ENCODE assay signal across 14 mouse cellular contexts in genomic region chr13:55392933-55393332, GRCm38 (mm10). TPM values are rescaled to one million over a fixed set of nuclear protein-coding genes. Genes with fewer than 3 reads are reported as not detected.
DNase-seq lines count a peak whose midpoint lies in the region; ATAC-seq and TF ChIP-seq lines count a peak whose summit lies in the region.
"Had no signal": no experiment of that assay in that cellular context is flagged by ENCODE, and none has a peak within 500 bp of the region (broad histone marks: within the 10 kb centered on the region; RNA-seq: fewer than 3 reads in every experiment).

No protein-coding gene starts in this region.

- H3K4me2 ChIP-seq in intestine, postnatal 0 days (replicated peaks; ENCODE audit: low read depth) = no peak overlapping the region
- no peak overlapping the region for H3K4me2 ChIP-seq in intestine, embryonic 15.5 days (replicated peaks)

- no peaks in the 10 kb centered on the region for H3K9me3 ChIP-seq in intestine, postnatal 0 days (ENCODE audit: control insufficient read depth)
- no peaks in the 10 kb centered on the region for H3K9me3 ChIP-seq in intestine, embryonic 15.5 days

- TF ChIP-seq POLR2A in testis, adult 2 months (IDR thresholded peaks at IDR 0.05; ENCODE audit: control insufficient read depth, low read depth, low read length) = no peak

- H3K27me3 ChIP-seq in intestine, postnatal 0 days (replicated peaks; ENCODE audit: control insufficient read depth, insufficient read depth, low read length) = no peaks in the 10 kb centered on the region
- H3K27me3 ChIP-seq in intestine, embryonic 15.5 days (replicated peaks) = no peaks in the 10 kb centered on the region
- H3K27me3 ChIP-seq in testis, adult 2 months (ENCODE audit: control insufficient read depth, insufficient read depth, low read length) = no peaks in the 10 kb centered on the region

- no peak for DNase-seq in testis, postnatal 14 days (ENCODE audit: low spot score)
- DNase-seq in c-Kit-positive CD71-positive TER-119-positive erythroid progenitor cells, embryonic 14.5 days (ENCODE audit: low spot score) = no peak
- DNase-seq in urinary bladder, postnatal 4 days (ENCODE audit: low spot score in 2 of 2) = no peak
- DNase-seq in adipocyte (ENCODE audit: low spot score) = no peak
- DNase-seq: cerebellum, adult 11-12 months; gastrocnemius, postnatal 14 days had no signal

- TF ChIP-seq CTCF in intestine, postnatal 0 days (IDR thresholded peaks at IDR 0.05; ENCODE audit: low read depth) = peak; percentile 69
- TF ChIP-seq CTCF in testis, adult 2 months (IDR thresholded peaks at IDR 0.05; ENCODE audit: control insufficient read depth, insufficient read depth, insufficient replicate concordance, low read depth, low read length) = peak; percentile 37; the same call in 1 of the 2 replicates

- H3K27ac ChIP-seq in intestine, postnatal 0 days (ENCODE audit: low read depth, low read length) = no peak overlapping the region
- H3K27ac ChIP-seq in intestine, embryonic 15.5 days = no peak overlapping the region
- H3K27ac ChIP-seq in testis, adult 2 months (ENCODE audit: control insufficient read depth, insufficient read depth, low read depth, low read length) = no peak overlapping the region

- no peaks in the 10 kb centered on the region for H3K36me3 ChIP-seq in intestine, postnatal 0 days (ENCODE audit: control insufficient read depth, insufficient read depth)
- no peaks in the 10 kb centered on the region for H3K36me3 ChIP-seq in intestine, embryonic 15.5 days
- H3K36me3 ChIP-seq in testis, adult 2 months (ENCODE audit: control insufficient read depth, insufficient read depth, low read length) = no peaks in the 10 kb centered on the region

- ATAC-seq in intestine, postnatal 0 days = no peak
- ATAC-seq in intestine, embryonic 15.5 days = no peak
- ATAC-seq in erythroid progenitor cell, adult 5-6 weeks (replicated peaks; ENCODE audit: low FRiP score, poor library complexity, severe bottlenecking) = peak; percentile 78

- 75% methylated on average over 4 of the region's 4 CpGs for WGBS in intestine, postnatal 0 days
- WGBS in intestine, embryonic 15.5 days = 73% methylated on average over 4 of the region's 4 CpGs

- H3K4me3 ChIP-seq in intestine, postnatal 0 days (ENCODE audit: low read depth, low read length) = no peak overlapping the region
- H3K4me3 ChIP-seq in intestine, embryonic 15.5 days (replicated peaks) = no peak overlapping the region
- H3K4me3 ChIP-seq in testis, adult 2 months (ENCODE audit: control insufficient read depth, low read depth, low read length) = no peak overlapping the region

- no peaks in the 10 kb centered on the region for H3K4me1 ChIP-seq in intestine, postnatal 0 days (replicated peaks; ENCODE audit: control insufficient read depth, insufficient read depth, low read length)
- H3K4me1 ChIP-seq in intestine, embryonic 15.5 days (replicated peaks) = no peaks in the 10 kb centered on the region
- H3K4me1 ChIP-seq in testis, adult 2 months (ENCODE audit: control insufficient read depth, insufficient read depth, low read length) = no peaks in the 10 kb centered on the region

- H3K9ac ChIP-seq in intestine, postnatal 0 days (ENCODE audit: low read depth, low read length) = no peak overlapping the region
- H3K9ac ChIP-seq in intestine, embryonic 15.5 days = no peak overlapping the region

RNA-seq across cellular contexts. Expression of gene Slc34a1, which starts 5.1 kb away (rescaled TPM):
- polyA plus RNA-seq in intestine, postnatal 0 days (2015; fragmentation: Nextera tagmentation; extraction: Ambion mirVana) = 0.04 and 0.16 TPM in 2 replicates
- polyA plus RNA-seq in intestine, embryonic 15.5 days (2015; fragmentation: Nextera tagmentation; extraction: Ambion mirVana) = not detected in 2 replicates
- polyA plus RNA-seq in testis, adult 2 months (2012; rRNA removed) = 0.16 and 0.22 TPM in 2 replicates
- not detected in 2 replicates for total RNA-seq in erythroid progenitor cell, adult 5-6 weeks (2015; ENCODE audit: low replicate concordance)
- total RNA-seq in erythroid progenitor cell, adult 5-6 weeks (2017; ENCODE audit: low replicate concordance) = not detected in 2 replicates
- total RNA-seq: gastrocnemius, postnatal 14 days; hematopoietic stem cell, adult 5-6 weeks; layer of hippocampus, postnatal 25 days had no signal
- polyA plus RNA-seq: embryonic facial prominence, embryonic 14.5 days had no signal

RNA-seq across cellular contexts. Expression of gene Pfn3, which starts 22.1 kb away (rescaled TPM):
- not detected in 2 replicates for polyA plus RNA-seq in intestine, postnatal 0 days (2015; fragmentation: Nextera tagmentation; extraction: Ambion mirVana)
- not detected in 2 replicates for polyA plus RNA-seq in intestine, embryonic 15.5 days (2015; fragmentation: Nextera tagmentation; extraction: Ambion mirVana)
- 279 and 352 TPM in 2 replicates for polyA plus RNA-seq in testis, adult 2 months (2012; rRNA removed)
- not detected in 2 replicates for total RNA-seq in erythroid progenitor cell, adult 5-6 weeks (2015; ENCODE audit: low replicate concordance)
- total RNA-seq in erythroid progenitor cell, adult 5-6 weeks (2017; ENCODE audit: low replicate concordance) = not detected in 2 replicates
- total RNA-seq: gastrocnemius, postnatal 14 days; hematopoietic stem cell, adult 5-6 weeks; layer of hippocampus, postnatal 25 days had no signal
- polyA plus RNA-seq: neural tube, embryonic 11.5 days had no signal

RNA-seq across cellular contexts. Expression of gene Rgs14, which starts 23.4 kb away (rescaled TPM):
- polyA plus RNA-seq in intestine, postnatal 0 days (2015; fragmentation: Nextera tagmentation; extraction: Ambion mirVana) = 1.2 and 1.3 TPM in 2 replicates
- polyA plus RNA-seq in intestine, embryonic 15.5 days (2015; fragmentation: Nextera tagmentation; extraction: Ambion mirVana) = 0.85 and 1.2 TPM in 2 replicates
- polyA plus RNA-seq in testis, adult 2 months (2012; rRNA removed) = 0.10 and 0.14 TPM in 2 replicates
- total RNA-seq in erythroid progenitor cell, adult 5-6 weeks (2015; ENCODE audit: low replicate concordance) = 9.0 and 14.7 TPM in 2 replicates
- total RNA-seq in erythroid progenitor cell, adult 5-6 weeks (2017; ENCODE audit: low replicate concordance) = 4.2 and 7.9 TPM in 2 replicates

RNA-seq across cellular contexts. Expression of gene Lman2, which starts 30.4 kb away (rescaled TPM):
- polyA plus RNA-seq in intestine, postnatal 0 days (2015; fragmentation: Nextera tagmentation; extraction: Ambion mirVana) = 85.3 and 93.0 TPM in 2 replicates
- 121 and 128 TPM in 2 replicates for polyA plus RNA-seq in intestine, embryonic 15.5 days (2015; fragmentation: Nextera tagmentation; extraction: Ambion mirVana)
- polyA plus RNA-seq in testis, adult 2 months (2012; rRNA removed) = 43.7 and 44.8 TPM in 2 replicates
- 45.7 and 55.1 TPM in 2 replicates for total RNA-seq in erythroid progenitor cell, adult 5-6 weeks (2015; ENCODE audit: low replicate concordance)
- 56.6 and 75.6 TPM in 2 replicates for total RNA-seq in erythroid progenitor cell, adult 5-6 weeks (2017; ENCODE audit: low replicate concordance)

RNA-seq across cellular contexts. Expression of gene F12, which starts 33.7 kb away (rescaled TPM):
- polyA plus RNA-seq in intestine, postnatal 0 days (2015; fragmentation: Nextera tagmentation; extraction: Ambion mirVana) = 1.2 and 2.3 TPM in 2 replicates
- 1.8 TPM in 2 replicates for polyA plus RNA-seq in intestine, embryonic 15.5 days (2015; fragmentation: Nextera tagmentation; extraction: Ambion mirVana)
- 3.0 and 3.4 TPM in 2 replicates for polyA plus RNA-seq in testis, adult 2 months (2012; rRNA removed)
- total RNA-seq in erythroid progenitor cell, adult 5-6 weeks (2015; ENCODE audit: low replicate concordance) = not detected in 2 replicates
- total RNA-seq in erythroid progenitor cell, adult 5-6 weeks (2017; ENCODE audit: low replicate concordance) = not detected in 2 replicates
- total RNA-seq: gastrocnemius, postnatal 14 days; hematopoietic stem cell, adult 5-6 weeks had no signal
- polyA plus RNA-seq: embryonic facial prominence, embryonic 14.5 days; neural tube, embryonic 11.5 days had no signal

Comparison
In these comparisons a context has a peak if more than half of its experiments do, and no peak if none do; other contexts are left out.
1. RNA of gene Pfn3, which starts 22.1 kb away (polyA plus RNA-seq): 279 to 352 TPM in testis, adult 2 months; not detected in intestine, embryonic 15.5 days and not detected in intestine, postnatal 0 days; every median in the first group is over 100 times any median in the second.